Mouse (Mus musculus) MEL-GATA-1-ER (cell line): ENCODE measurements around the gene Tgm1.
A peak's percentile ranks its signal among the peaks of the same experiment; 100 is the strongest.

Experiments
- DNase-seq: peaks from one replicate; pipeline ENCODE4 v3.0.0-alpha.2; 2012; ENCODE audit warnings: low read depth; ENCODE audit errors: extremely low read depth

Tgm1 gene

DNA sequence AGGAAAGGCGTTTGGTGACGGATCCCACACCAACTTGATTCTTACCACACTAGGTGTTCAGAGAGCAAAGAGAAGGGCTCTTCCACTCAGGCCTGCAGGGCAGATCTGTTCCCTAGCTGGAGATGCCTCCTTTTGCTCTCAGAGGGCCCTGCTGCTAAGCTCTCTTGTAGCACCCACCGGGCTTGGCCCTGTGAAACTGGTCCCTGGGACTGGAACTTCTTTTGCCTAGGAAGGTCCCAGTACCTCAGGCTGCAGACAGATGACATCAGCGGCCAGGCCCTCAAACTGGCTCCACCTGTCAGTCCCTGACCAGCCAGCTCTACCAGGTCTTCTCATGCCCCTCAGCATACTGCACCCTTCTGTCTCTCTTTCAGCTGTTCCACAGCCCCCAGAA lies at the start of gene Tgm1:
TSS of gene Tgm1 (minus strand) at position 198 of the 394 bp plus-strand sequence.
- DNase-seq, result no peak

DNA sequence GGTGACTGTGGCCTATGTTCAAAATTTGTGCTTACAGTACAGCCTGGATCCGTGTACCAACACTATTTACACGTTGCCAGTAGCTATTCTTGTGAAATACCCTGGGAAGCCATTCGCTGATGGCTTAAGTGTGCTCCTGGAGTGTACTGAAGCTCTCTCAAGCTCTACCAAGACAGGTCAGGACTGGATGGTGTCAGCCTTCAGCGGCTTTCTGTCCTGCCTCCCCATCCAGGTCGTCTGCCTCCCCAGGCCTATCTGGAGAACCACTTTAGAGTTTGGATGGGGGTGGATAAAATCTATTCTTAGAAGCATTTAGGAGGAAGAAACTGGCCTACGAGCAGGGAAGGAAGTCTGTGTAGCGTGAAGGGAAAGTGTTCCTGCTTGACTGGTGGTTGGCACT lies 49.4 kb upstream of the Tgm1 start:
- peak; percentile 35 for DNase-seq

DNA sequence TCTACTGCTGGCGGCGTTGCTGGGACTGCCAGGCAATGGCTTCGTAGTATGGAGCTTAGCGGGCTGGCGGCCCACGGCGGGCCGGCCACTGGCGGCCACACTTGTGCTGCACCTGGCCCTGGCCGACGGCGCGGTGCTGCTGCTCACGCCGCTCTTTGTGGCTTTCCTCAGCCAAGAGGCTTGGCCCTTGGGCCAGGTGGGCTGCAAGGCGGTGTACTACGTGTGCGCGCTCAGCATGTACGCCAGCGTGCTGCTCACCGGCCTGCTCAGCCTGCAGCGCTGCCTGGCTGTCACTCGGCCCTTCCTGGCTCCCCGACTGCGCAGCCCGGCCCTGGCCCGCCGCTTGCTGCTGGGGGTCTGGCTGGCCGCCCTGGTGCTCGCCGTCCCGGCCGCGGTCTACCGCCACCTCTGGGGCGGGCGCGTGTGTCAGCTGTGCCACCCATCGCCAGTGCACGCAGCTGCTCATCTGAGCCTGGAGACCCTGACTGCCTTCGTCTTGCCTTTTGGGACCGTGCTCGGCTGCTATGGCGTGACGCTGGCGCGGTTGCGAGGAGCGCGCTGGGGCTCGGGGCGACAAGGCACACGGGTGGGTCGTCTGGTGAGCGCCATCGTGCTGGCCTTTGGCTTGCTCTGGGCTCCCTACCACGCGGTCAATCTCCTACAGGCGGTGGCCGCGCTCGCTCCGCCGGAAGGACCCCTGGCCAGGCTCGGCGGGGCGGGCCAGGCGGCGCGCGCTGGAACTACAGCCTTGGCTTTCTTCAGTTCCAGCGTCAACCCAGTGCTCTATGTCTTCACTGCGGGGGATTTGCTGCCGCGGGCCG lies 48.5 kb upstream of the Tgm1 start:
- no peak for DNase-seq

DNA sequence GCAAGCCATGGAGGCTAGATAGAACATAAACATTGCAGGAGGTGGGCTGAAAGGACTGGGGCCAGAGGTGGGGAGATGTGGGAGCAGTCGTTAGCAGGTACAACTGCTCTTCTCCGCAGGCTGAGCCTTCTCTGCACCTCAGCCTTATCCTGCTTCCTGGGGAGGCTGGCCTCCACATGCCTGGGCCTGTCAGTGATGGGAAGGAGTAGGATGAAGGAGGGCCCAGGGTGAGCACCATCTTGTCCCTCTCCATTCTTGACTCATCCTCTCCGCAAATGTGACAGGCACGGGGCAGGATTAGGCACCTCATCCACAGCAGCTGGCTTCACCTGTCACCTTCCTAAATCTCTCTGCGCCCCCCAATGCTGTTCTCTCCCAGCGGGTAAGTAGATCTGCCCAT lies 47.4 kb upstream of the Tgm1 start, which contains the start of gene Ltb4r2:
TSS of gene Ltb4r2 (plus strand) at position 266 of the 400 bp plus-strand sequence.
- DNase-seq, result no peak

DNA sequence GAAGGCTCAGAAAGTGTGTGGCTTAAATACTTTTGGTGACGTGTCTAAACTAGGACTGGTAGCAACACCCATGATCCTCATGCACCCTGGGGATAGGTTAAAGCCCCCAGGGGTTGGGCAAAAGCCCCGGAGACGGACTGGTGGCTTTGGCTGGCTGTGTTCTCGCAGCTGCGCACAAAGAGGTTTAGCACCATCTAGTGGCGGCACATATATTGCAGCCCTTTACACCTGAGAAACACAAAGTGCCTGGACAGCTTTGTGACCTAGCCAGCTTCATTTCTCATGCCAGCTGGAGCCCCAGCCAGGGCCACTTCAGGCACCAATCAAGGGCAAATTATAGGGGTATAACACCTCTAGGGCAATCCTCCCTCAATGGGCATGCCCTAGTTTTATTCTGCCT lies 46.4 kb upstream of the Tgm1 start:
- peak; percentile 47 for DNase-seq

DNA sequence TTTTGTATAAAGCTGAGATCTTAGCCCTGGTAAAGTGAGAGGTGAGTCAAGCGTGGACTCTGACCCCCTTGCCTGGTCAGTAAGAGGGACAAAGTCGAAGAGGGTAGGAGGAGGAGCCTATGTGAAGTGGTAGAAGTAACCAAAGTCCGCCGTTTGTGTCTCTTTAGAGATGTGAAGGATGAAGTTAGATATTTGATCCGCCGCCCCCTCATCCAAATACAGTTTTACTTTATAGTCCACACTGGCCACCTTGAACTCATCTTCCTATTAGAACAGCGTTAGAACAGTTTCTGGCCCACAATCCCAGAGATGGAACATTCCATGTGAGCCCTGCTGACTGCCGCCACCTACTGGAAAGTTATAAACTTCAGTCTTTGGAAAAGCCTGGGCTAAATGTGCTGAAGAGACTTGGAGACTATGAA lies 44.6 kb upstream of the Tgm1 start, which contains the start of gene Cideb:
TSS of gene Cideb (minus strand) at position 96 of the 422 bp plus-strand sequence.
- peak; percentile 46 for DNase-seq

DNA sequence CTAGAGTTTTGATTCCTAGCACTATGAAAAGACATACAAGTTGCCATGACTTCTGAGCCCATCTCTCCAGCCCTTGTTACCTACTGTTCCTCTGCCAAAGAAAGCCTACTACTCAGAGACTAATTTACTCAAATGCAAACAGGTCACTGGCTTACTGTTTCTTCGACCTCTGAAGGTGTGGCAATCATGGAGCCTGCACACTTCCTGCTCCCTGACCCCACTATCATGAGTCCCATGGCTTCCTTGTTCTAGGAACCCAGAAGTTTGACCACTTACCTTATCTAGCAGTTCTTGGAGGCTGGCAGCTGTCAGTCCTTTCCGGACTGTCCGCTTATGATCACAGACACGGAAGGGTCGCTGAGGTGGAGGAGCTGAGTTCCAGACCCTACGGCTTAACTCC lies 43.8 kb upstream of the Tgm1 start:
- peak; percentile 31 for DNase-seq

DNA sequence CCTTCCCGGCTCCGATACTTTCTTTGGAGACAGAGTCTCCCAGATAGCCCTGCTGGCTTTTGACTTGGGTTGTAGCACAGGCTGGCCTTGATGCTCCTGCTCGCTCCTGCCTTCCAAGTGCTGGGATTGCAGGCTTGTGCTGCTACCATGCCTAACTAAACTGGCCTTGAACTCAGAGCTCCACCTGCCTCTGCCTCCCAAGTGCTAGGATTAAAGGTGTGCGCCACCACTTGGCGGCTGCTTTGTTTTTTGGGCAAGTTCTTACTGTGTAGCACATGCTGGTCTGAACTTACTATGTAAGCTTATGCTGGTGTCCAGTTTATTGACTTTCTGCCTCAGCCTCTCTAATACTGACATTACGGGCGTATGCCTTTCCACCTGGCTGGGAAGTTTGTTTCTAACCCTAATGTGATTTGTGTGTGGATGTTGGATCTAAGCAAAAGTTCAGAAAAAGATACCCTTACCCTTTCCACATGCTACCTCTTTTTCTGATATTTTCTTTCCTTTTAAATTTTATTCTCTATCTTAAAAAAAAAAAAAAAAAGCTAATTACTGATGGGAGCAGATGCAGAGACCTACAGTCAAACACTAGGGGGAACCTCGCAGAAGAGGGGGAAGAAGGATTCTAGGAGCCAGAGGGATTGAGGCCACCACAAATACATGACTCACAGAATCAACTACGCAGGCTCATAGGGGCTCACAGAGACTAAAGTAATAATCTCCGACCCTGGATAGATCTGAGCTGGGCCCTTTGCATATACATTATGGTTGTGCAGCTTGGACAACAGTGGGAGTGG lies 33.5 kb upstream of the Tgm1 start:
- no peak for DNase-seq

DNA sequence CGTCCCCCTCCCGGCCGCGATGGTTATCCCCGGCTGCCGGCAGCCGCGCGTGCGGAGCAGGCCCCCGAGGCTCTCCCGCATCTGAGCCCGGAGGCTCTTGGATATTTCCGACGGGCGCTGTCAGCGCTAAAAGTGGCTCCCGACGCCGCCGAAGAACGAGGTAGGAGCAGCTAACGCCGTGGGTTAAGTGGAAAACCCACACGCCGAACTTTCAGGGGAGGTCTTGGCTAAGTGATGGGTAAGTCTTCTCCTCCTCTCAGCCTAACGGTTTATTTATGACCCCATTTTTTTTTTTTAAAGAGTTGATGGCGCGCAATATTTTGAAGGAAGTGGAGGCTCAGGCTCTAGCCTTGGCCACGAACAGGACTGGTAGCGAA lies 32.1 kb upstream of the Tgm1 start:
- no peak for DNase-seq

DNA sequence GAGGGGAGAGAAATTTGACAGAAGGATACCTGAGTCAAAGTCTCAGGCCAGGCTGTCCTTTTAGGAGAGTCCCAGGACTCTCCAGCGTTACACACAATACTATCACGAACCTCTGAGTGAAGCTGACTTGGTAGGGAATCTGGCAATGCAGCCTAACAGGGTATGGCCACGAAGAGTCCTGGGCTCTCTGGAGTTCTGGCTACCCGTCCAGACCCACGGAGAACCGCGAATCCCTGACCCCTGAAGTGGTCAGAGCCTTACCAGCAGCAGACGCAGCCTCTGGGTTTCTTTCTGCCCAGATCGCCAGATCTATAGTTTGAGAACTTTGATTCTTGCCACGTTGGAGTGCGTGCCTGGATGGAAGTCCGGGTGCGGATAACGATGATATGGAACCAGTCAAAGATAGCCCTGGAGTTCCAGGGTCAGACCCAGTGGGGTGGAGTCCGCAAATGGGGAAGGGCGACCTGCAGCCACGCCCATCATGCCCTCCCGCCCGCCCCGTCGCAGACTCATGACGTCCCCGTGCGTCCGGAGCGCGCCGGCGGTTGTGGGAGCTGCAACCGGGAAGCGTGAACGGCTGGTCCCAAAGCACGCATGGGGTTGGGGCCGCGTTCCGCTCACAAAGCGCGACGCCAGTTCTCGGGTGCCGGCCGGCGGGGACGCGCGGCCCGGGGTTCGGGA lies 31.6 kb upstream of the Tgm1 start, which contains the start of the genes Dhrs1 and Nop9:
TSS of gene Dhrs1 (minus strand) at position 511 of the 681 bp plus-strand sequence.
TSS of gene Nop9 (plus strand) at position 514 of the 681 bp plus-strand sequence.
- DNase-seq, result no peak

DNA sequence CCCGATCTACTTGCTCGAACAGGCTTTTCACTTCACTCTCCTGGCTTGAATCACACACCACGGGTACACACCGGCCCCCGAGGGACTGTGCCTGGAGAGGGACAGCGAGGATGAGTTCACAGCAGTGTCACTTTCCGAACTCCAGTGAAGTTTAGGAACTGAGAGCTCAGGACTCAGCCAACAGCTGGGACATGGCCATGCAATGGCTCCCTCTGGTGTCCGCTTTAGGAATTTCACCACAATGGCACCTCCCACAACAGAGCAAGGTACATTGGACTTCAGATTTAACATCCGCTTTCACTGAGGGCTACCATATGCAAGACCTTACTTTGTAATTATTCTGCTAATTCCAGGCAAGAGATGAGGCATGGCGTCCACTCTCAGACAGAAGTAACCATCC lies 30.0 kb upstream of the Tgm1 start:
- DNase-seq, result peak; percentile 79

DNA sequence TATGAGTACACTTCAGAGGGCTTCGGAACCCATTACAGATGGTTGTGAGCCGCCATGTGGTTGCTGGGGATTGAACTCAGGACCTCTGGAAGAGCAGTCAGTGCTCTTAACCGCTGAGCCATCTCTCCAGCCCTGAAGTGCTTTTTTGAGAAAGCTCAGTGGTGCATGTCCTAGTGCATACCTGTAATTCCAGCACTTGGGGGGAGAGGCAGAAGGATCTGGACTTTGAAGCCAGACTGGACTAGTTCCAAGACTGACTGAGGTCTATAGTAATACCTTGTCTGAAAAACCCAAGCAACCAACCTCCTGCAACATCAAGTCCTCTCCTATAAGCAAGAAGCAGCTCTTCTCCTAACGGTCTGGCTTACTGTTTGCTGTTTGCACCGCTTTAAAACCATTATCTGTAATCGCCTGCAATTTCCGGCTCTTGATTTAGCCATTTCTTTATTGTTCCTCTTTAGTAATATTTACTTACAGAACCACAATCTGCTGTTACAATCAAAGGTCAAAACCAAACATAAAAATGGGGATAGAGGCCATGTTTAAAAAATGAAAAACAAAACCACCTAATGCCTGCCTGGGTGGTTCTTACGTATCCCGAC lies 23.5 kb upstream of the Tgm1 start:
- no peak for DNase-seq

DNA sequence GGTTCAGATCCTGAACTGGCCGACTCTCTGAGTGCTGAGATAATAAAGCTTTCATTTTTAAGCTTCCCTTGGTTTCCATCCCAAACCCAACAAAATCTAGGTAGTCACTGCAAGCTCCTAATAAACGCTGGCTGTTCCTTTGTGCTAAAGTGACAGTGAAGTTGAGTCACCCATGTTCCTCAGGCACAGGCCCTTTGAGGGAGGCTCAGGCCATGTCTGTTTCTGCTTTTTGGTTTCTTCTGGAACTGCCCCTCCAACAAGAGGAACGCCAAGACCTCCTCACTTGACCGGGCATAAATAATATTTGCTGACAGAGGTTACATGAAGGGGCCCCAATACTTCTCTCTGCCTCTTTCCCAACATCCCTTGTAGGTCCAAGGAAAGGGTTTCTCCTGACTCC lies 22.0 kb upstream of the Tgm1 start:
- no peak for DNase-seq

DNA sequence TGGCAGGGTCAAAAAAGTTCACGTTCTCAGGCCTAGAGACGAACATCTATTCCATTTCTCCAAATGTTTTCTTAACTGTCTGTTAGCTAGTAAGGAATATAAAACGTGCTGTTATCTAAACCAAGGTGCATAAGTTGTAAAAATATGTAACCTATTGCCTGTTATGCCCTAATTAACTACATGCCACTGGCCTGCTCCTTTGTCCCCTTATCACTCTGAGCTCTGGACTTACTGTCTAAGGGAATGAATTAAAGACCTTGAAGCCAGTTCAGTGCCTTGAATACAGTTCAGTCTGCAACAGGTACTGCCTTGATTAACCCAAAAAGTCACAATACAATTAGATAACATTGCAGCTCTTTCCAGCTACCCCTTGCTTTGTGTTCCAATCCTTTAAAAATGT lies 21.6 kb upstream of the Tgm1 start:
- no peak for DNase-seq

DNA sequence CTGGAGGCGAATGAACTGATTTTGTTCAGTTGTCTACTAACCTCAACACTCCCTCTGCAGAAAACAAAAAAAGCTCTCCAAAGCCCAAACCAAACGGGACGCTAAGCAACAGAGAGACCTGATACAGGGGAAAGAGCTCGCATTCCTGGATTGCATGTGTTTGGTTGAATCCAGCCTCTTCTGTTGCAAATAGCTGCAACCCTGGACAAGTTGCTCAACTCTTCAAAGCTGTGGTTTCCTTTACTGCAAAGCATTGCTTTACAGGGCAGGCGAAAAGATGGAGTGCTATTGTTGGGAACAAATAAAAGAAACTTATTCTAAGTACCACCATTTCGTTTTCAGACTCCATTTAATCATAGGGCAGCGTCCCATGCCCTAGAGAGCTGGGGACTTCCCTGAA lies 21.1 kb upstream of the Tgm1 start:
- DNase-seq, result no peak

DNA sequence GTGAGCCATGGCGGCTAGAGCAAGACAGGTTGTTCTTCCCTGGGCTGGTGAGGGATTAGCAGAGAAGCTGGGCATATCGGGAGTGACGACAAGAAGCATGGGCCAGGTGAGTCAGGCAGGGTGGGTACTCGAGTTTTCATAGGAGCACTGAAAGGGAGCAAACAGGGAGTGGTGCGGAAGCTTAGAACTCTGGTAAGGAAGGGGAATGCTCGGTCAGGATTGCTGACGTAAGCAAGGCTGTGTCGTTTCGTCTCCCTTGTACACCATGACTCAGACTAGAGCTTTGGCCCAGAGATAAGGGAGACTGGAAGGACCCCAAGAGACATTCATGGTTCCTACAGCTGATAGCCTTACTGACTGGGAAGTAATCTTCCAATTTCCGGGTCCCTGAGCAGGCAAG lies 20.2 kb upstream of the Tgm1 start:
- DNase-seq, result no peak

DNA sequence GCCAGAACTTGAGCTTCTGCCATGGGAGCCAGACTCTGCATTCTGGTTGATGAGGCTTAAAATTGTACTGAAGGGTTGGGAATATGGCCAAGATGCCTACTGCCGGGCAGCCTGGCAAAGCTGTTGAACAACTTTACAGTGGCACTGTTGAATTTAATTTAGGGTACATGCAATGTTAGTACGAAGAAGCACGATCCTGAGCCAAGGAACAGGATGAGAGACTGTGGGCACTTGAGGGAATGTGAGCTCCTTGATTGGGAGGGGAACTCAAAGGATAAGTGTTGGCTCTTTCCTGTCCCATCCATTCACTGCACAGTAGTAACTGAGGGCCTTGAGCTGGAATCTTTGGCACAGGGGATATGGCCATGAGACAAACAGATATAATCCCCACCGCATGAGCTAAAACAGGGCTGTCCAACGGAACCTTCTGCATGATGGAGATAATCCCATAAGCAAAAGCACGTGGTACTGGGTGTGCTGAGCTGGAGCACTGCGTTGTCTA lies 16.9 kb upstream of the Tgm1 start:
- DNase-seq, result peak; percentile 62

DNA sequence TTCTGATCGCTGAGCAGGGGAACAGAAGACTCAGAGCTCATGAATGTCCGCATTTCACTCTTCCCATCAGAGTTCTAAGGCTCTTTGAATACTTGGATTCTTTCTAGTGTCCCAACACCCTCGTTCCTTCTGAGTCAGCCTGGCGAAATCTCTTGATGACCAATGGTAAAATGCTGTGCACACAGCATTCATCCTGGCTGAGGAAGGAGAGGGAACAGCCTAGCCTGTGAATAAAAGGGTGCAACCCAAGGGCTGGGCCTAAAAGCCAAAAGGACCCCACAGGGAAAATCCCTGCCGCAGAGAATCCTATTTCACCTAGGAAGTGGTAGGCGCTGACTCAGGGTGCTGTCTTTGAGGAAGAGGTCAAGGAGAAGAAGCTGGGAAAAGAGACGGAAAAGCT lies 16.4 kb upstream of the Tgm1 start:
- DNase-seq, result no peak

DNA sequence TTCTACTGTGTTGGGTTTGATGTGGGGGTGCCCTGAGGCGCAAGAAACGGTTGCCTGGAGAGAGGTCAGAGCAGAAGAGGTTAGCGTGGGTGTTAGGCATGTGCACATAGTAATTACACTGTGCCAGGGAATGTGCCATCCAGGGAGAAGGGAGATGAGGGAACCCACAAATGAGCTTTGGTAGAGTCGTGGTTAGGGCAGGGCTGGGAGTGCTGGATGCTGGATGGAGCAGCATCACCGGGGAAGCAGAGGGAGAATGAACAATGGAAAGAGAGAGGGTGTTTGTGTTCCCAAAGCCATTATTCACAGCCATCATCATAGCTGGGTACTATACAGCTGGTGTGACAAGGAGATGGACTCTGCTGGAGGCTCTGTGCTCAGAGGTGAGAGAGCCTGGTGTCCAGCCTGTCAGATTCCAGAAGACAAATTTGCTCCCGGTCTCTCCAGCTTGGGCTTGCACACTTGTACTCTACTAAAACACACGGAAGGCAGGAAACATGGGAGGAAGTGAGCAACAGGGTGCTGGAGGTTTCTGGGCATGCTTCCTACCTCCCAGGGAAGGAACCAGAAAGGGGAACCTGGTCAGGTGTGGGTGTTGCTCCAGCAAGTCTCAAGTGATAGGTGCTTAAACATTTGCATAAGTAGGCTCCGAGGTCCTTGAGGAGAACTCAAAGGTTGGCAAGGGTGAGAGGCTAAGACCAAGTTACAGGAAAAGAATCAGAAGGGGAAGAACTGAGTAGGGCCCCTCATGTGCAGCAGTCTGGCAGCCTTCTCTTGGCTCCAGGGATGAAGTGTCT lies 14.4 kb upstream of the Tgm1 start:
- no peak for DNase-seq

DNA sequence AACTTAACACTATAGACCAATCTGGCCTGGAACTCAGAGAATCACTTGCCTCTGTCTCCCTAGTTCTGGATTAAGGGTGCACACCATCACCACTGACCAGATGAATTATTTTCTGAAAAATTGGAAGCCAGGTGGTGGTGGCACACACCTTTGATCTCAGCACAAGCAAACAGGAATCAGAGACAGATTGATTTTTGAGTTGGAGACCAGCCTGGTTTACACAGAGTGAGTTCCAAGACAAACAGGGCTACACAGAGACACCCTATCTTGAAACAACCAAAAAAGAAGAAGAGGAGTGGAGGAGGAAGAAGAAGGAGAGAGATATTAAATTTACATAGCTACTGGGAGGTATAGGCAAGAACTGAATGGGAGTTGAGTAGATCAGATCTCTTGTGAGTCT lies 12.5 kb upstream of the Tgm1 start:
- no peak for DNase-seq
